Mouse (Mus musculus) liver, postnatal 0 days (tissue): Measurements from ENCODE around the gene Abcc3. TPM values are rescaled to one million over a fixed set of nuclear protein-coding genes. Genes with fewer than 3 reads are reported as not detected.
"Not testable (repeated sequence)": the region's sequence is repeated elsewhere in the genome, so short reads cannot be mapped to it uniquely, and the experiment has no call there.

Experiments
- ATAC-seq: fragments of 200-750 bp; cut with Nextera tagmentation; 2 replicates; pipeline ENCODE4 v1.8.0; 2017; ENCODE audit warnings: mild to moderate bottlenecking, moderate library complexity
- DNase-seq: peaks from one replicate; pipeline ENCODE4 v3.0.0-alpha.2; 2016
- H3K27ac ChIP-seq: fragments of 300-500 bp; sonication (generic); 2 replicates; pipeline ENCODE4 v1.5.1; 2014; ENCODE audit warnings: antibody characterized with exemption, moderate library complexity, mild to moderate bottlenecking, low read depth
- H3K27me3 ChIP-seq: fragments of 300-500 bp; sonication (generic); 2 replicates; pipeline ENCODE4 v1.6.1; 2014; ENCODE audit warnings: low read length, control low read depth, mixed read lengths; ENCODE audit not compliant: insufficient read depth
- H3K36me3 ChIP-seq: fragments of 300-500 bp; sonication (generic); replicated peaks from 2 replicates; pipeline ENCODE4 v1.6.1; 2014; ENCODE audit warnings: mild to moderate bottlenecking, control low read depth, low read length, moderate library complexity, mixed read lengths; ENCODE audit not compliant: insufficient read depth
- H3K4me1 ChIP-seq: fragments of 300-500 bp; sonication (generic); 2 replicates; pipeline ENCODE4 v1.6.1; 2014; ENCODE audit warnings: antibody characterized with exemption, mild to moderate bottlenecking, control low read depth; ENCODE audit not compliant: insufficient read depth
- H3K4me2 ChIP-seq: fragments of 300-500 bp; sonication (generic); 2 replicates; pipeline ENCODE4 v1.6.1; 2014; ENCODE audit warnings: low read depth, mild to moderate bottlenecking, low read length, moderate library complexity, mixed read lengths
- H3K4me3 ChIP-seq: fragments of 300-500 bp; sonication (generic); 2 replicates; pipeline ENCODE4 v1.5.1; 2014; ENCODE audit warnings: low read depth, low read length
- H3K9ac ChIP-seq: fragments of 300-500 bp; sonication (generic); replicated peaks from 2 replicates; pipeline ENCODE4 v1.6.1; 2014; ENCODE audit warnings: mild to moderate bottlenecking, moderate library complexity
- H3K9me3 ChIP-seq: fragments of 300-500 bp; sonication (generic); 2 replicates; pipeline ENCODE4 v1.6.1; 2016; ENCODE audit warnings: mild to moderate bottlenecking, control low read depth, low read length, mixed read lengths
- CTCF ChIP-seq: sonication (generic); IDR thresholded peaks from 2 replicates; pipeline ENCODE4 v1.5.1; 2016; ENCODE audit warnings: antibody characterized with exemption, low read depth
- EP300 ChIP-seq: IDR thresholded peaks from 2 replicates; pipeline ENCODE4 v1.6.1; 2016; ENCODE audit warnings: antibody characterized with exemption, low read depth, mild to moderate bottlenecking
- WGBS: fragments of 180-500 bp; shearing (Covaris S2); extraction: QIAGEN DNeasy Blood & Tissue Kit; methylation state at CpG from one replicate; pipeline ENCODE4 v1.1.7; 2014; ENCODE audit not compliant: insufficient replicate concordance; 5-methylcytosine and 5-hydroxymethylcytosine counted together
- polyA plus RNA-seq: library from polyadenylated mRNA; unstranded; fragments of >200 nt; fragmentation: Nextera tagmentation; extraction: Ambion mirVana; gene quantifications from 2 replicates; pipeline ENCODE4 v1.2.1, GENCODE M21; 2015

The Abcc3 gene
- polyA plus RNA-seq, 1 experiment from 2014 or later = 8.3 TPM

GRCm38 (mm10) chr11:94400996-94401395 lies 8.2 kb upstream of the Abcc3 start:
- Histone ChIP-seq H3K27ac (no peak overlapping the region), H3K27me3 (no peaks in the 10 kb centered on the region), H3K4me3 (no peak overlapping the region), H3K4me1 (peaks cover 4% of the 10 kb centered on the region), H3K9me3 (no peaks in the 10 kb centered on the region), H3K36me3 (no peaks in the 10 kb centered on the region), H3K4me2 (no peak overlapping the region), H3K9ac (no peak overlapping the region)
- 70% methylated on average over 6 of the region's 6 CpGs for WGBS
- DNase-seq (no peak), ATAC-seq (no peak)
- no peak for TF ChIP-seq EP300
- TF ChIP-seq CTCF = no peak

DNA sequence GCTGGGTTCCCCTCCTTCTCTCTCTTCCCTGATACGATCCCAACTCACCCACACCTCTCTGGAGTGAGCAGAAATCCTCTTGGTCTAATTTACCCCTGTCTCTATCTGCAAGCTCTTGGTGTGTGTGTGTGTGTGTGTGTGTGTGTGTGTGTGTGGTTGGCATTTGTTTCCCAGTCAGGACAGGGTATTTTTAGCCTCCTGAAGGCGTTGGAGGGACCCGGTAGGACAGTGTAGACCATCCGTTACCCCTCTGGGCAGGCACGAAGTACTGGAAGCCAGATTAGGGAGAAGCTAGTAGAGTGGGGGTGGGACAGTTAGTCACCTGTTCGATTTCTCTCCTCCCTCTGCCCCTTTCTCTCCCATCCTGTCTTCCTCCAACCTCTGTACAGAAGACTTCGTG lies 1.3 kb upstream of the Abcc3 start:
- Histone ChIP-seq H3K4me3 (no peak overlapping the region), H3K9me3 (no peaks in the 10 kb centered on the region), H3K9ac (no peak overlapping the region), H3K4me2 (no peak overlapping the region), H3K27me3 (no peaks in the 10 kb centered on the region), H3K4me1 (peaks cover 7% of the 10 kb centered on the region; the same call in 1 of the 2 replicates), H3K27ac (no peak overlapping the region), H3K36me3 (no peaks in the 10 kb centered on the region)
- no peak for TF ChIP-seq CTCF
- no peak for DNase-seq
- 61% methylated on average over 7 of the region's 7 CpGs for WGBS
- no peak for ATAC-seq

DNA sequence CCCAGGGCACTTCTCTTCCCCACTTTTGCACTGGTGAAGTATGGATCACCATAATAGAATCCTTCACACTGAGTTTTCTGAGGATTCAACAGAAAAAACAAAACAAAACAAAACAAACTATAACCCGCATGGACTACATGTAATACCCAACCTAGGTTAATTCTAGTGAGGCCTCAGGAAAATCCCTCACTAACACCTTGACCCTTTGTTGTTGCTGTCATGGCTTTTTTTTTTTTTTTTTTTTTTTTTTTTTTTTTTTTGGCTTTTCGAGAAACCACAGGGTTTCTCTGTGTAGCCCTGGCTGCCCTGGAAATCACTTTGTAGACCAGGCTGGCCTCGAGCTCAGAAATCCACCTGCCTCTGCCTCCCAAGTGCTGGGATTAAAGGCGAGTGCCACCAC lies 693 bp upstream of the Abcc3 start:
- not testable (repeated sequence) for H3K27me3 ChIP-seq, DNase-seq, H3K36me3 ChIP-seq, H3K9ac ChIP-seq, H3K27ac ChIP-seq, H3K4me1 ChIP-seq, H3K4me3 ChIP-seq, ATAC-seq, H3K4me2 ChIP-seq, H3K9me3 ChIP-seq
- WGBS = 68% methylated on average over 4 of the region's 4 CpGs

GRCm38 (mm10) chr11:94391661-94392060 lies 1.1 kb downstream of the Abcc3 start:
- H3K27me3 ChIP-seq = no peaks in the 10 kb centered on the region

GRCm38 (mm10) chr11:94390825-94391224 lies 2.0 kb downstream of the Abcc3 start:
- H3K9ac ChIP-seq = no peak overlapping the region
- no peak overlapping the region for H3K27ac ChIP-seq
- H3K4me2 ChIP-seq = no peak overlapping the region
- ATAC-seq = no peak
- H3K36me3 ChIP-seq = no peaks in the 10 kb centered on the region
- no peak for DNase-seq
- 67% methylated on average over 6 of the region's 6 CpGs for WGBS
- peaks cover 12% of the 10 kb centered on the region; the same call in 1 of the 2 replicates for H3K4me1 ChIP-seq
- H3K4me3 ChIP-seq = no peak overlapping the region
- no peaks in the 10 kb centered on the region for H3K27me3 ChIP-seq
- no peak for TF ChIP-seq EP300
- TF ChIP-seq CTCF = no peak
- H3K9me3 ChIP-seq = no peaks in the 10 kb centered on the region

More at GRCm38 (mm10) chr11:94391661-94392060, 1.1 kb downstream of the Abcc3 start:
- WGBS = 73% methylated on average over 10 of the region's 10 CpGs
- Histone ChIP-seq H3K9me3 (no peaks in the 10 kb centered on the region), H3K4me1 (peaks cover 12% of the 10 kb centered on the region; the same call in 1 of the 2 replicates), H3K36me3 (no peaks in the 10 kb centered on the region), H3K9ac (no peak overlapping the region), H3K4me3 (no peak overlapping the region), H3K4me2 (no peak overlapping the region), H3K27ac (no peak overlapping the region)
- TF ChIP-seq CTCF = no peak
- TF ChIP-seq EP300 = no peak
- ATAC-seq = no peak
- no peak for DNase-seq

DNA sequence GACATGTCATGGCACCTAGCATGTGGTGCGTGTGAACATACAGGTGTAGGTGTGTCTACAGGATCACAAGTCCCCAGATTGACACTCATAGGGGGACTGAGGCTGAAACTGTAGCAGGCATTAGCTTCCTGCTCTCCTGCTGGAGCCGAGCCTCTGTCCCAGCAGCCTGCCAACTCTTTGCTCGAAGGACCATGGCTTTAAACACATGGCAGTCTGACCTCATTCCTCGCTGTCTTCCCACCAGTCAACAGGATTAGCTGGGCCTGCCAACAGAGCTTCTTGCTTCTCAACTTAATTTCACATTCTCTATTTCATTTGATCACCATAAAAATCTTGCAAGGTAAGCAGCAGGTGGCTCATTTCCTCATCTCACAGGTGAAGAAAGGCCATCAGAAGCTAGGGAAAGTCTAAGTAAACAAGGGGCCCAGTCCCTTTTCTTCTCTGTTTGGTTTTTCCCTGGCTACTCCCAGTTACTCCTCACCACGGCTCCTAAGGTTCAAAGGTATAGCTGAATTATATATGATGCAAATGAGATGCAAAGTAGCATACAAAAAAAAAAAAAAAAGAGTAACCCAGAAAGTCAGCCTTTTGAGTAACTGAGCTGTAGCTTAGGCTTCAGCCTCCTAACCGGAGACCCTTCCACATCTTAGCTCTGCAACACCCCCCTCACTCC lies 2.9 kb downstream of the Abcc3 start:
- no peak for ATAC-seq
- Histone ChIP-seq H3K4me1 (peaks cover 12% of the 10 kb centered on the region; the same call in 1 of the 2 replicates), H3K9me3 (no peaks in the 10 kb centered on the region), H3K27ac (no peak overlapping the region), H3K36me3 (no peaks in the 10 kb centered on the region), H3K4me2 (no peak overlapping the region), H3K27me3 (no peaks in the 10 kb centered on the region), H3K4me3 (no peak overlapping the region), H3K9ac (no peak overlapping the region)
- DNase-seq = no peak
- TF ChIP-seq CTCF = no peak
- no peak for TF ChIP-seq EP300
- WGBS = 63% methylated on average over 6 of the region's 6 CpGs

GRCm38 (mm10) chr11:94389021-94389420 lies 3.8 kb downstream of the Abcc3 start:
- Histone ChIP-seq H3K9me3 (no peaks in the 10 kb centered on the region), H3K4me3 (no peak overlapping the region), H3K27ac (0 out of 2 replicates have a peak overlapping the region, but pooled peaks have one; percentile 2), H3K9ac (no peak overlapping the region), H3K4me2 (no peak overlapping the region), H3K36me3 (no peaks in the 10 kb centered on the region), H3K4me1 (peaks cover 12% of the 10 kb centered on the region; the same call in 1 of the 2 replicates), H3K27me3 (no peaks in the 10 kb centered on the region)
- DNase-seq = no peak
- ATAC-seq = peak; percentile 26; the same call in 1 of the 2 replicates
- TF ChIP-seq CTCF (no peak), EP300 (no peak)
- 71% methylated on average over 4 of the region's 4 CpGs for WGBS
